Mouse (Mus musculus) spleen, adult 2 months (tissue): ENCODE measurements around the gene Mrpl2. TPM values are rescaled to one million over a fixed set of nuclear protein-coding genes. Genes with fewer than 3 reads are reported as not detected.

Source experiments
- DNase-seq, 2 experiments: peaks; one replicate each; pipeline versions ENCODE4 v3.0.0 to v3.0.0-alpha.2; 2012 to 2021; ENCODE audit warnings: low spot score in 2 of 2, low read depth in 1 of 2
- H3K27ac ChIP-seq: fragments of 200-500 bp; 2 replicates; pipeline ENCODE4 v1.5.1; 2012; ENCODE audit warnings: low read length, inconsistent platforms; ENCODE audit not compliant: insufficient read depth
- H3K27me3 ChIP-seq: fragments of 200-500 bp; 2 replicates; pipeline ENCODE4 v1.6.1; 2012; ENCODE audit warnings: mild to moderate bottlenecking, moderate library complexity, low read length, inconsistent platforms; ENCODE audit not compliant: control insufficient read depth, insufficient read depth
- H3K36me3 ChIP-seq: fragments of 200-500 bp; 2 replicates; pipeline ENCODE4 v1.6.1; 2012; ENCODE audit warnings: mild to moderate bottlenecking, low read length, inconsistent platforms; ENCODE audit not compliant: control insufficient read depth, insufficient read depth
- H3K4me1 ChIP-seq: fragments of 200-500 bp; 2 replicates; pipeline ENCODE4 v1.6.1; 2011; ENCODE audit warnings: inconsistent platforms; ENCODE audit not compliant: control insufficient read depth, insufficient read depth, insufficient read length
- H3K4me3 ChIP-seq: fragments of 200-500 bp; 2 replicates; pipeline ENCODE4 v1.5.1; 2011; ENCODE audit warnings: mild to moderate bottlenecking, inconsistent platforms; ENCODE audit not compliant: insufficient read depth, insufficient read length; ENCODE audit errors: extremely low read depth
- CTCF ChIP-seq: fragments of 200-500 bp; IDR thresholded peaks from 2 replicates; pipeline ENCODE4 v1.5.1; 2011; ENCODE audit warnings: mild to moderate bottlenecking, inconsistent platforms; ENCODE audit not compliant: insufficient read depth, insufficient read length, insufficient replicate concordance; ENCODE audit errors: extremely low read depth
- POLR2A ChIP-seq: fragments of 200-500 bp; IDR thresholded peaks from 2 replicates; pipeline ENCODE4 v1.6.1; 2011; ENCODE audit warnings: low read depth, low read length, inconsistent platforms
- WGBS: fragments of 180-500 bp; shearing (Covaris S2); methylation state at CpG from one replicate; pipeline ENCODE4 v1.1.7; 2018; 5-methylcytosine and 5-hydroxymethylcytosine counted together
- polyA plus RNA-seq: library from polyadenylated mRNA; depleted of rRNA; stranded (reverse); fragments of >200 nt; gene quantifications from 2 replicates; pipeline ENCODE4 v1.2.3, GENCODE M21; 2012

Mrpl2 gene
- polyA plus RNA-seq, 1 experiment = 48.3 TPM

GRCm38 (mm10) chr17:46661981-46662380, 16.0 kb downstream of the Mrpl2 start:
- Histone ChIP-seq H3K36me3 (peaks cover 5% of the 10 kb centered on the region), H3K27me3 (no peaks in the 10 kb centered on the region), H3K27ac (no peak overlapping the region), H3K4me1 (no peaks in the 10 kb centered on the region), H3K4me3 (no peak overlapping the region)
- TF ChIP-seq POLR2A = no peak
- TF ChIP-seq CTCF = no peak
- 92% methylated on average over 12 of the region's 12 CpGs for WGBS
- DNase-seq = no peak

DNA sequence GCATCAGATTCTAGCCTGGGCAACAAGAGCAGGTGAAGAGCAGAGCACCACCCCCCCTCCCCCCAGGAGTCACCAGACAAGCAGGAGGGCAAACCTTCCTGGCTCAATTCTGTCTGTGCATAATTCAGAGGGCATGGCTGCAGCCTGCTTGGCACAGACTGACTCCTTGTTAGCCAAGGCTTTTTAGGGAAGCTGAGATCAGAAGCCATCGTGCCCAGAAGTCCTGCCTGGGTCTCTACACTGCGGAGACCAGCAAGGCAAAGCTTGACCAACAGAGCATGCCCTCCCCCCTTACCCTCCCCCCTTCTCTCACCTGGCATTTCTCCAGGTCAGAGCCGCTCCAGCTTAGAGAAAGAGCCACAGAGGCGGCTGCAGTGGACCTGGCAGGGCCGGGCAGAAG, 16.7 kb downstream of the Mrpl2 start:
- Histone ChIP-seq H3K36me3 (peaks cover 9% of the 10 kb centered on the region), H3K27ac (no peak overlapping the region), H3K27me3 (no peaks in the 10 kb centered on the region), H3K4me1 (no peaks in the 10 kb centered on the region), H3K4me3 (no peak overlapping the region)
- WGBS = 87% methylated on average over 5 of the region's 5 CpGs
- TF ChIP-seq CTCF (no peak), POLR2A (no peak)
- no peak for DNase-seq

- peaks cover 20% of the 10 kb centered on the region for H3K36me3 ChIP-seq
- no peak for DNase-seq
Observed at GRCm38 (mm10) chr17:46667712-46668111, 21.7 kb downstream of the Mrpl2 start.

DNA sequence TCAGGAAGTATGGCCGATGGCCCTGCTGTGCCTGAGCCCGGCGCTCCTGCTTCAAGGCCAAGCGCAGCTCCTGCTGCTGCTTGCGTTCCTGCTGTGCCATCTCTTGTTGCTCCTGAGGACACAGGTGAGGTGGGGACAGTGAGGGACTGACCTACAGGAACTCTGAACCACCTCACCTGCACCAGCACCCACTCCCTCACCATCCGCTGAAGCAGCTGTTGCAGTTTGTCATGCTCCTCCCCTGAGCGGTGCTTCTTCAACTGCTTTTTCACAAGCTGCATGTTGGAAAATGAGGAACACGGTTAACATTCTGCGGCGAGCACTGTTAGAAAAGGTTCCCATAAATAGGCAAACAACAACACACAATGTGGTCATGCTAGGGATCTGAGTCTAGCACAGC, 23.9 kb downstream of the Mrpl2 start:
- H3K36me3 ChIP-seq = peaks cover 16% of the 10 kb centered on the region
- H3K4me3 ChIP-seq = no peak overlapping the region
- H3K27ac ChIP-seq = no peak overlapping the region
- peaks cover 2% of the 10 kb centered on the region; the same call in 1 of the 2 replicates for H3K4me1 ChIP-seq
- no peaks in the 10 kb centered on the region for H3K27me3 ChIP-seq
- 95% methylated on average over 10 of the region's 10 CpGs for WGBS
- no peak for DNase-seq
- TF ChIP-seq CTCF = no peak
- TF ChIP-seq POLR2A = no peak

More at GRCm38 (mm10) chr17:46667712-46668111, 21.7 kb downstream of the Mrpl2 start:
- Histone ChIP-seq H3K4me1 (no peaks in the 10 kb centered on the region), H3K27ac (no peak overlapping the region), H3K4me3 (no peak overlapping the region), H3K27me3 (no peaks in the 10 kb centered on the region)
- 95% methylated on average over 16 of the region's 16 CpGs for WGBS
- no peak for TF ChIP-seq POLR2A

- peaks cover 25% of the 10 kb centered on the region for H3K36me3 ChIP-seq
Observed at GRCm38 (mm10) chr17:46673850-46674529, 28.0 kb downstream of the Mrpl2 start, which contains the start of gene Rrp36. Gene Rrp36, minus strand, starts transcription at chr17:46674352.

DNA sequence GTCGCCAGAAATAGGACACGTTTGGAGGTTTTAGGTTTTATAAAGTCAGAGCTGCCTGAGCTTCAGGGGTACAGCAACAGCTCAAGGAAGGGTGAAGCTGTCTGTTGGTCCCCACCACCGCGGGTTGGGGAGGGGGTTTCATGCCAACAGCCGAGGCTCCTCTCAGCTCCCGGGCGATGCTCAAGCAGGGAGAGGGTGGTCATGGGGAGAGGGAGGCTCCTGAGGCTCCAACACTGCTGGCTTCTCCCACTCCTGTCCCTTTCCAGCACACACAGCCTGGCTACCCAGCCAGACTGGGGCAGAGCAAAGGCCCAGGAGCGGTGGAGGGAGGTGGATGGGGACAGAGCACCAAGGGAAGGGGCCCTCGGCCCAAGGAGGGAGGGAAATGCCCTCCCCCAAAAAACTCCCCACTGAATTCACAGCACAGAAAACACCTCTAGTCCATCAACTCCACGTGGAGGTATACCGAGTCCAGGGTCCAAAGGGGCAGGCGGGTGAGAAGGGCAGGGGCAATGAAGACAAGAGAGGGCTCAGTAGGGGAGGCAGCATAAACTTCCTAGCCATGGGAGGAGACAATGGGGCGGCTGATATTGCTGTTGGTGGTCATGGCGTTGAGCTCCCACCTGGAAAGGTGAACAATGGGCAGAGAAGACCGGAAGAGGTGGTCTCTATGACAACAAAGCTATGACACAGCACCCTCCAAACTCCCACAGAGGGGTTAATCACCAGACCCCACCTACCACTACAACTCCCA, 28.7 kb downstream of the Mrpl2 start:
- no peak for DNase-seq
- TF ChIP-seq CTCF = no peak
- TF ChIP-seq POLR2A = no peak
- Histone ChIP-seq H3K4me3 (peak overlapping the region; percentile 43; the same call in 1 of the 2 replicates), H3K36me3 (peaks cover 21% of the 10 kb centered on the region), H3K27ac (no peak overlapping the region), H3K27me3 (no peaks in the 10 kb centered on the region), H3K4me1 (peaks cover 2% of the 10 kb centered on the region; the same call in 1 of the 2 replicates)
- 47% methylated on average over 15 of the region's 15 CpGs for WGBS

More at GRCm38 (mm10) chr17:46673850-46674529, 28.0 kb downstream of the Mrpl2 start, which contains the start of gene Rrp36:
- peak within 1 kb of the TSS; percentile 98 for H3K4me3 ChIP-seq
- under 1% methylated on average over 43 of the region's 43 CpGs for WGBS
- peak; percentile 81 for TF ChIP-seq POLR2A
- TF ChIP-seq CTCF = no peak
- DNase-seq = peak; percentile 78 to 88
- H3K27me3 ChIP-seq = no peaks in the 10 kb centered on the region
- peaks cover 2% of the 10 kb centered on the region; the same call in 1 of the 2 replicates for H3K4me1 ChIP-seq
- H3K27ac ChIP-seq = peak within 1 kb of the TSS; percentile 84

- Histone ChIP-seq H3K4me1 (peaks cover 9% of the 10 kb centered on the region; the same call in 1 of the 2 replicates), H3K27ac (no peak within 1 kb of the TSS), H3K4me3 (no peak within 1 kb of the TSS), H3K27me3 (no peaks in the 10 kb centered on the region), H3K36me3 (peaks cover 18% of the 10 kb centered on the region)
- DNase-seq = no peak
- TF ChIP-seq CTCF (no peak), POLR2A (no peak)
- WGBS = 89% methylated on average over 9 of the region's 9 CpGs
Observed at GRCm38 (mm10) chr17:46678416-46678815, 32.4 kb downstream of the Mrpl2 start, which contains the start of gene Mea1. Gene Mea1, plus strand, starts transcription at chr17:46678793.
